Mouse (Mus musculus) T-cell, adult 66 days (primary cell): ENCODE measurements around the gene Cyp2c40. TPM values are rescaled to one million over a fixed set of nuclear protein-coding genes. Genes with fewer than 3 reads are reported as not detected.

Experiments used
- total RNA-seq, 2 experiments: library from RNA; stranded (reverse); gene quantifications; 3 replicates in 1 of 2; 4 replicates in 1 of 2; pipeline ENCODE4 v1.2.4; 2023

Cyp2c40 gene
- total RNA-seq: not detected

DNA sequence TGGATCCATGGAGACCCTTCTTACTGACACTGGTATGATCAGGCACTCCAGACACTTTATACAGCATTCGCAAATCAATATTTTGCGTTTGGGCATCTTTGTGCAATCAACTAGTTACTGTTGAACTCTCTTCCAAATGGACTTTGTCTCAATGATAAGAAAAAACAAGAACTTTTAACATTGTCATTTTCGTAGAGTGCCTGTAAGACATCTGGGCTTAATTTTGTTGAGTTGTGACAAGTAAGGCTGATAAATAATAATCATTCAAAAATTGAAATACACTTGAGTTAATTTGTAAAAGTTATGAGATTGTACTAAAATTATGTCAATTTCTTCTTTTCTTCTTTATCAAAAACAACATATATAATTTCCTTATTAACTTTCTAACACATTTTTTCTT, at the start of gene Cyp2c40:
Gene Cyp2c40, minus strand, starts transcription at position 101 of the 400 bp plus-strand sequence.

DNA sequence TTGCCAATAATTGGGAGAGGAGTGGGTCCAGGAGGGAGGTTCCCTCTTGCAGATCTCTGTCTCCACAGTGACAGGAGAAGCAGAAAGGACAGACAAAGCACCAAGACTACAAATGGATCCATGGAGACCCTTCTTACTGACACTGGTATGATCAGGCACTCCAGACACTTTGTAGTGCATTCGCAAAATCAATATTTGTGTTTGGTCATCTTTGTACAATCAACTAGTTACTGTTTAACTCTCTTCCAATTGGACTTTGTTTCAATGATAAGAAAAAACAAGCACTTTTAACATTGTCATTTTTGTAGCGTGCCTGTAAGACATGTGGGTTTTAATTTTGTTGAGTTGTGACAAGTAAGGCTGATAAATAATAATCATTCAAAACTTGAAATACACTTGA, 71.7 kb downstream of the Cyp2c40 start, which contains the start of gene Cyp2c68:
Gene Cyp2c68, minus strand, starts transcription at position 135 of the 400 bp plus-strand sequence.

Other genes starting within 250 kb of the Cyp2c40 start
- gene Cyp2c67, start 163.8 kb downstream of the Cyp2c40 start, total RNA-seq: not detected
- gene Cyp2c68, start 71.8 kb downstream of the Cyp2c40 start, total RNA-seq: not detected
- not detected for gene Cyp2c69, start 74.0 kb upstream of the Cyp2c40 start, total RNA-seq
- gene Cyp2c37, start 179.6 kb upstream of the Cyp2c40 start, total RNA-seq: not detected